Mouse (Mus musculus) left cerebral cortex, adult 8-10 months (tissue): Measurements from ENCODE around the gene Crygs. TPM values are rescaled to one million over a fixed set of nuclear protein-coding genes. Genes with fewer than 3 reads are reported as not detected.

Source experiments
- DNase-seq, 2 experiments: peaks; one replicate each; pipeline ENCODE4 v3.0.0; 2022; ENCODE audit warnings: low spot score in 2 of 2
- total RNA-seq, 4 experiments: library from RNA; stranded (reverse); gene quantifications; 2 replicates each; pipeline ENCODE4 v1.2.4; 2022

Crygs gene
- not detected for total RNA-seq

DNA sequence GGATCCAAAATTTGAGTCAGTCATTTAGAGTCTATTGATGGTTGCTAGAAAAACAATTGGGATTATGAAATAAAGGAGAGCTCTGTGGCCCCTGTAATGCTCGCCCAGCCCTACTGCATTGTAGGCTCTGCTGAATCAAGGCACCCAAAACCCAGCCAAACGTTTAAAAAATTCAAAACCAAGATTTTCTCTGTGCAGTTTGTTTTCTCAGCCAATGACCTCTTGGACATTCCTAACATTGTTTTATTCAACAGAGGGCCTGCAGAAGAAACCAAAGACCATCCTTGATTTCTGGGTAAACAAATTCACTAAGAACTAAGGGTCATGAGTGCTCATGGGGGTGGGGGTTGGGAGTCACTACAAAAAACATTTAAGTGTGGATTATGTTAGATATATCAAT is at the start of gene Crygs:
Crygs (minus strand) TSS at position 101 of the 400 bp plus-strand sequence.
- DNase-seq, result no peak

DNA sequence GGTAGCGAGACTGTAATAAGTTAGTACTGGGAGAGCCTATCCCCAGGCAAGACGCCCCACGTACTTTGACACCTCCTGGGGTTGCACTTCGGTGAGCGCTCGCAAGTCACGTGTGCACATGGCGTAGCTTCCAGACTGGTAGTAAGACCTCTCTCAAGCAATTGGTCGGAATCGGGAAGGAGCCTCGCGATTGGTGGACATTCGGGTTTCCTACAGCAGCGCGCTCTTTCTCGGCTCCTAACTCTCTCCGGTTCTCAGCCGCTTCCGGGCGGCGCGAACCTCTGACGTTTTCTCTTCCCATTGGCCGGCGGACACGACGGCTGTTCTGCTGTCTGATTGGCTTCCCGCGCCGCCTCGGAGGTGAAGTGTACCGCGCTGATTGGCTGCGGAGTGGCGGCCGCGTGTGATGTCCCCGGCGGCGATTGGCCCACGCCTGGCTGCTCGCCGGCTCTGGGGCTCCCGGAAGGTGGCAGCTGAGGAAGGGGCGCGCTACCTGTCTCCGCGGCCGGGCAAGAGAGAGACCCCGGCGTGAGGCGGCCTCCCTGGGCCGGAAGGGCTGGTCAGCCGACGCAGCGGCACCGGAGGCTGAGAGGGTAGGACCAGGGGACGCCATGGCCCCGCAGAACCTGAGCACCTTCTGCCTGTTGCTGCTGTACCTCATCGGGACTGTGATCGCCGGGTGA is 46.2 kb upstream of the Crygs start, which contains the start of the genes Tbccd1 and Dnajb11:
Tbccd1 (minus strand) TSS at position 239 of the 683 bp plus-strand sequence.
Dnajb11 (plus strand) TSS at position 415 of the 683 bp plus-strand sequence.
- peak; percentile 96 to 99 for DNase-seq

DNA sequence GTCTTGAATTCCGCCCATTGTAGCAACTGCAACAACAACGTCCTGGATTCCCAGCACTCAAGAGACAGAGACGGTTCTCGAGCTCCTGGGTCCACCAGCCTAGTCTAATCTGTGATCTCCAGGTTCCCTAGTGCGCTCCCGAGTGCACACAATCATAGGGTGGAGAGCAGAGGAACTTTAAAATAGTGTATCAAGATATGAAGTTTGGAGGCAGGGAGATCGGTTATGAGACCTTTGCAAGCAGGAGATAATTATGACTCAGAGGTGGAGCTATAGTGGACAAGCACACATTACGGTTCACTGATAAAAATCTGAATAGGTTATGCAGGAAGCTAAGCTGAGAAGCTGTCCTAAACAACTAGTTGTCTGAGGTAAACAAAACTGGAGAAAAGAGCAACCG is 45.4 kb upstream of the Crygs start:
- DNase-seq, result no peak

DNA sequence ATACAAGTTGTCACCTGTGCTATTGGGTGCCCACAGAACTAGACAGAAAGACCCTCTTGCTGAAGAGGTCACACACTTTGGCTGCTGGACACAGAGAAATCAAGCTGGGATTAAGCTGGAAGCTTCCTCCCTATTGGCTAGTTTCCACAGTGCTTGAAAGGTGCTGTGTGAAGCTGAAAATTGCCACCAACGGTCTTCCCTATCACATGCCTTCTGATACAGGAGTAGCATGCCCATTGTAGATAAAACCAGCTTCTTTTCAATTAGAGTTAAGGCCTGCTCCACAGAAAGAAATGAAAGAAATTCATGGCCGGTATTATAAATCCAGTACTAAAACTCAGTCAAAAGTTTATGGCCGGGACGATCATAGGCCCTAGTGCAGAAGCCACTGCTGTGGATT is 41.3 kb upstream of the Crygs start:
- no peak for DNase-seq

DNA sequence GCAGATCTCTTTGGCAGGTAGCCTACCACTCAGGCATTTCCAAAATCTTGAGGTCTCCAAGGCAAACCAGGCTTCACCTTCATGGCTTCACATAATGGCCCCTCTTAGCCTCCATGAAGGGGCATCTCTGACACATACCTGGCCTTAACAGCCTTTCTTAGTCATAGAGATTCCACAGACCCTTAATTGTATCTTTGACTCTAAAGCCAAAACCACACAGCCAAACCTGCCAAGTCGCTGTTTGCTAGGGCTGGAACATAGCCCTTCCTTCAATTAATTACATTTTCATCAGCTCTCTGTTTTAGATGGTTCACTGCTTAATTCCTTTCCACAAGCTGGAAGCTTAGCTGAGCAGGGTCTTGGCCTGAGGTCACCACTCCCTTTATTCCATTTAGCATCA is 37.0 kb upstream of the Crygs start:
- DNase-seq, result no peak

DNA sequence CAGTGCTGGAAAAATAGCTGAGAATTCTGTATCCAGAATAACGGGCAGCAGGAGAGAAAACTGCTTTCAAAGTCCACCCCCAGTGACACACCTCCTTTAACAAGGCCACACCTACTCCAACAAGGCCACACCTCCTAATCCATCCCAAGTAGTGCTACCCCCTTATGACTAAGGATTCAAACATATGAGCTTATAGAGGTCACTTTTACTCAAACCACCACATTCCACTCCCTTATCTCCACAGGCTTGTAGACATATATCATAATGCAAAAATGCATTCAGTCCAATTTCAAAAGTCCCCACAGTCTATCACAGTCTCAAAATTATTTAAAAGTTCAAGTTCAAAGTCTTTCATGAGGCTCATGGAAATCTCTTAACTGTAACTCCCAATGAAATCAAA is 36.3 kb upstream of the Crygs start:
- DNase-seq, result no peak

DNA sequence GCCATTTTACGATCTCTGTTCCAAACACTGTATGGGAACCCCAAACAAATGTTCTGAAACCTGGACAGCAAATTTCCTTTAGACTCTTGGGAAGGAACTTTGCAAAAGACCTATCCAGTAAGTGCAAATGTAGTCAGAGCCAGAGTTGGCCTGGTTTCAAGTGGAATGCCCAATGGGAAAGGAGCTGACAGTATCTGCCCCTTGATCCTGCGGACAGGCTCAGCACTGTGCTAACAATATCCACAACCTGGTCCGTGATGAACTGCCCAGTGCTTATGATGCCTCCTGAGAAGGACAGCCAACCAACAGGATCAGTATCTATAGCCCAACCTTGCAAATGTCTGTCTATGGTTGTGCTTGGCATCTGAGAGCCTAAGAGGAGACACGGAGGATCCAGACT is 34.1 kb upstream of the Crygs start:
- no peak for DNase-seq

DNA sequence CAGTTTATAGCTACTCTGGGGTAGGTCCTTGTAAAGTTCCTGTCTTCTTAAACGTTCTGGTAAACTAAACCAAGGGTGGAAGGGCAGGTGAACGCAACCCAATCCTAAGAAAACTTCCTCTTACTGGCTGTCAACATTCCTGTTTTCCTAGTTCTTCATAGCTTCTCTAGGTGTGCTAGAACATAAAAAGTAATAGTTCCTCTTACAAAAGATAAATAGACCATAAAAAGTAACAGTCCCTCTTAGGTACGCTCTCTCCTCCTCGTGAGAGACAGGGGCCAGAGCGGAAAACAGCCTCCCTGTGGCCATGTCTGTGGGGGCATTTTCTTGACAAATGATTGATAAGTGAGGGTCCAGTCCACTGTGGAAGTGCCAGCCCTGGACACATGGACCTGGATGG is 33.5 kb upstream of the Crygs start:
- no peak for DNase-seq

DNA sequence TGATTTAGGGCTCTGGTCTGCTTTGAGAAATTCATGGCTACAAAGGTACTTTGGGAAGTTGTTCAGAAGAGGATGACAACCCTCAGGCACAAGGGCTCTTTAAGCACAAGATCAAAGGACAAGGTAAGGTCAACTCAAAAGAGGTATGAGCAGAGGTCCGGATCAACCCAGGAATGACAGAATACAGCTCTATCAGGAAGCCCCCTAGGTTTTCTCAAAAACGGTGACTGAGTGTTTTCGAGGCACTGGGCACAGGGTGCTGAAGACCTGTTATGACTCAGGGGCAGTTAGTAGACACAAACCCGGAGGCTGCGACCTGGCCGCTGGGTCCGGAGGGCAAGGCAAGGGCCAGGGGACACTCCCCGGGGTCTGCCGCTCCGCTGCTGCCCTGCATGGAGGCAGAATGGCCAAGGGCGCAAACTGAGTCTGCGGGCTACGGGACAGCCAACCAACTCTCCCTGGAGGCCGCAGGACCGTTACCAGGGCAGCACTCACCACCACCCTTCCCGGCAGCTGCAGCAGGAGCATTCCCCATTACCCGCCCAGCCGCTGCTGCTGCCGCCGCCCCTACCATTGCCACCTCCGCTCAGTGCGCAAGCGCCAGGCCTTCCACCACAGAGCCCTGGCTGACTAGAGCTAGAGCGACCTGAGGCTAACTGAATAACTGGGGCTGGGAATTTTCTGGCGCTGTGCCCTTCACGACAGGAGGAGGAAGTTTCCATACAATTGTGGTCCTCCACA is 32.9 kb upstream of the Crygs start:
- peak; percentile 62 to 72 for DNase-seq

DNA sequence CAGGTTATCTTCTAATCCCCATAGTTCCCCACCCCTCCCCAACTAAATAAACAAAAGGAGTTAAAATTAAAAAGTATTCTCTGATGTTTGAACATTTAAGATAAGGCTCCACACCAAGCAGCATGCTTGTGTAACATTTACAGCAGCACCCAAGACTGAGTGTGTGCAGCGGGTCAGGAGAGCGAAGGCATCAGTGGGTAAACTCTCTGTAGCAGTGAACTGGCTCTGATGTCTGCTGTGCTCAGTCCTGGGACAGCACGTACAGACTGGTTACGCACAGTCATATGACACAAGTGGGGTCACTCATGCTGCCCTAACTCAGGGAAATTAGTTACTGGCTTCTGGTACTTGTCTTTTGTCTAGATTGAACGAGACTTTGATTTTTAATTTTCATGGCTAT is 31.5 kb upstream of the Crygs start:
- no peak for DNase-seq

DNA sequence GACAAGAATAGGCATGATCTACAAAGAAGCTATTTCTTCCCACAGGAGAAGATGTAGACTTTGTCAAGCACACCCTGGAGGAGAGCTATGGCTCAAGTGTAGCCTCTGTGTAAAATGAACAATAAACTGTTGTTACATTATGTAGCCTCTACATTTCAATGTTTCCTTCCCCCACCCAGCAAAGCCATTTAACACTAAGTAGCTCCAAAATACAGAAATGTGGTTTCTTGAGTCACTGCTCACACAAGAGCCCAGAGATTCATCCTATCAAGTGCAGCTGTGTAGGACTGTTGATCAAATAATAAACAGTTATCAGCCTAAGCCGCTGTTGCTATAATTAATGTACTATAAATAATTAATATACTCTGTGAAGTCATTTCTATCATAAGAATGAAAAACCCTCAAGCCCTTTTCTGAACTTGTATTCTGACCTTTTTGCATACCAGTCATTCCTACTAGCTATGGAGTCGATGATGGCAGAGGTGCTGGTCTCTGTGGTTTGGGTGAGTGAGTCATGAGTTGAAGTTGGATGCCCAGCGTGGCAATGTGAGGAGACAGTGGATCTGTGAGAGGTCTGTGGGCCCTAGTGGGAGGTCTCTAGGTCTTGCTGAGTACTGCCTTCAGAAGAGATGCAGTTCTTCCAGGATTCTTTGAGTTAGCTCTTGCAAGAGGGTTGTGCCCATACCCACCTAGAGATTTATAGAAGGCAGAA is 27.9 kb upstream of the Crygs start:
- no peak for DNase-seq

DNA sequence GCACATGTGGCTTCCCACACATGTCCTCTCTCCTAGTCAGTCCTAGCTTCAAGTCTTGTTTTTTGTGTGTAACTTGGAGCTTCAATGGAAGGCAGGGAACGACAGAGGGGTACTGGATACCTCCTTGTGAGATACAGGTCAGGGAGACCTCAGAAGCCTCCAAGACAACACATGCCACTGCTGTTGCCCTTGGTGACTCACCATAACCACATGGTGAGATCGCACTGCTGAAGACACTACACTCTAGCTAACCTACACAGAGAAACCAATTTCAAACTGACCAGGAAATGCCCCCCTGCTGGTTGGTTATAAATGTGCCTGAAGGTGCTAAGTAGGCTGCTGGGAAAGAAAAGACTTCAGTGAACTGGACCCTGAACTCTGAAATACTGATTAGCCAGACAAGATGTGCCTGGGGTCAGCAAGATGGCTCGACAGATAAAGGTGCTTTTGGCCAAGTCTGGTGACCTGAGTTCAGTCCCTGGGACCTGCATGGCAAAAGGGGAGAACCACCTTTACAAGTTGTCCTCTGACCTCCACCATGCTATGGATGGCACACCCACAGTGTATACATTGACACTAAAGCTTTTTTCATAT is 21.7 kb upstream of the Crygs start:
- DNase-seq, result no peak

DNA sequence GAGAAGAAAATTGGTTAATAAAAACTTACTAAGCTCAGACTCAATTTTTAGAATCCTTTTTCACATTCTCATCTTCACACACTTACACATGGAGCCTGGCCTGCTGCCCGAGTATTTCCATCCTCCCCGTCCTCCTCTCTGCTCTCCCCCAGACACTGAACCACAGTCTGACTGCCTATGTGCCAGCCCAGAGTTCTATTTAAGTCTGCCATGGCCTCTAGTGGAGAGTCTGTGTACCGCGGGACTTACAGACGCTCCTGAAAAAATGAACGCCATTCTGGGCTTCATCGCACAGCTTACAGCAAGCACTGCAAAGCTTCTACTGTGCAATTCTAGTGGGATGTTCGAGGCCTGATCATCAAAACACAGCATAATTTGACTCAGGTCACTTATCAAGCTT is 9.4 kb upstream of the Crygs start:
- peak in 1 of 2 experiments; percentile 58 for DNase-seq

DNA sequence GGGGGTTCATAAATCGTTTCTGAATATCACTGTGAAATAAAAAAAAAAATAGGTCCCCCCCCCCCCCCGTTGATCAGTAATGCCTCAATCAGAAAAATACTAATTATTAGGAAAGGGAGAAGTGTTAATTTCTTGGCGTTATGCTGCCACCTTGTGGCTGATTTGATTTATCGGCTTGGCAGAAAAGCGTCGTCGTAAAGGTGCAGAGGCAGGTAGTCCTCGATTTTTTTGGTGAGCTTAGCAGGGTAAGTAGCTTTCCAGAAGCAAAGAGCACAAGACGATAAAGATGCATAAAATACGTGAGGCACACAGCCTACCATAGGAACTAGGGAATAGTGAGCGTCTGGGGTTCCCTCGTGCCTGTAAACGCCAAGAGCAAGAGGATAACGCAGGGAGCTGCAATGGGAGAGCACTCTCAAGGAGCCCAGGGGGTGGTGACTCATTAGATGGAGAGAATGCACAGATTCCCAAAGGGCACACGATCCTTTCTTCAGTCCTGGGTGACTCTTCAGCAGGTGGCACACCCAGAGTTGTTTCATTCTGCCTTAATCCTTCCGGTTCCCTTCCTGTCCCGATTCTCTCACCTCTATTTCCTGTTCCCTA is 3.8 kb downstream of the Crygs start:
- DNase-seq, result peak in 1 of 2 experiments; percentile 49

DNA sequence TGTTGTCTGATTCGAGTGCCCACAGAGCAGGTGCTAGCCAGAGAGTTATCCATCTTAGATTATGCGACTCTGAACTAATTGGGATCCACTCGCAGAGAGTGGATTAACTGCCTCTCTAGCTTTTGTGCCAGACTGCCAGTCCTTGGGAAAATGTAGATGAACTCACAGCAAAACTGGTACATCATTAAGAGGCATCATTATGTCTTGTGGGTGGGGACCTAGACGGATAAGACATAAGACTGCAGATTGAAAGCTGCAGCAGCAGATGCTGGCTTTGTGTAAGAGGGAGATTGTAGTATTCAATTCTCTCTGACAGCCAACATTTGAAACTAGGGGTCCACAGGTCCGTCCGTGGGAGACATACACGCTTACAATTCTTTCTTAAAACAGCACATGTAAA is 8.6 kb downstream of the Crygs start:
- DNase-seq, result no peak

DNA sequence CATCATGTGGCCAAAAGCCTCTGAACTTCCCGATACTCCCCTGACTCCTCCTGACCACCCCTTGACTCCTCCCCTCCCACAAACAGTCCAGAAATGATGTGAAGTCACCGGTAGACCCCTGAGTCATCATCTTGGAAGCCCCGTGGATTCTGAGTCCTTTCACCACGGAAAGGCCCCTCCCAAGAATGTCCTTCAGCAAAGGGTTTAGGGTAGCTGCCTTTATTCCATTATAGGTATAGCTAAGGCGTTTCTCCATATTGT is 10.6 kb downstream of the Crygs start:
- no peak for DNase-seq

DNA sequence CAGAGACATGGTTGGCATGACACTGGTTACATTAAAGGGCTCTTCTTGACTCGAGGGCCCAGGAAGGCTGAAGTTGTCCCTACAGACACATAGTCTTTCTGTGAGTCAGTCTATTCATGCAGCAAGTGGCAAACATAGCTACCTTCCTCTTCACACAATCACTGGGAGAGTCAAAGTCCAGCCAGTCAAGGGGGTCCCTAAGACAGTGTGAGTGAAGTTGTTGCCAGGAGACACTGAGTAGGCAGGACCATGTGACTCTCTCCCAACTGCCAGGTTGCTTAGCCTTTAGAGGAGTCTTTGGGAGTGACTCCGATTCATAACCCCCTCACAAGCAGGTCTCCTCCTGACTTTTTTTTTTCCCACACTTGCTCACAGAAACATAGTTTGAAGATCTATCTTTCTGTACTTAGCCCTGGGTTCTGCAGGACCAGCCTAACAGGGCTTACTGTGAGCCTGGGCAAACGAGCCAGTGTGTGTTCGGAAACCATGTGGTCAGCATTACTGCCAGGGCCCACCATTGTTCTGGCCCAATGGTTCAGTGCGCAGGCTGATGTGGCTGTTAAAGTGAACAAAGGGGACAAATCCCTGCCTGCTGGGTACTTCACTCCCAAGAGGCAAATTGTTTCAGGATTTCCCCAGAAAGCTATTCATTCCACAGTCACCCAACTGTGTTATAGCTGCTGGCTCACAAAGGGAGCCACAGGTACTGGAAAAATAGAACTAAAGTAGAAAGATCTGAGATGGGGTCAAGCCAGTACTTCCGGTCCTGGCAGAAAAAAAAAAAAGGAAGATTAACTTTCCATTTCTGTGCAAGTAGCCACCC is 11.1 kb downstream of the Crygs start:
- DNase-seq, result no peak

DNA sequence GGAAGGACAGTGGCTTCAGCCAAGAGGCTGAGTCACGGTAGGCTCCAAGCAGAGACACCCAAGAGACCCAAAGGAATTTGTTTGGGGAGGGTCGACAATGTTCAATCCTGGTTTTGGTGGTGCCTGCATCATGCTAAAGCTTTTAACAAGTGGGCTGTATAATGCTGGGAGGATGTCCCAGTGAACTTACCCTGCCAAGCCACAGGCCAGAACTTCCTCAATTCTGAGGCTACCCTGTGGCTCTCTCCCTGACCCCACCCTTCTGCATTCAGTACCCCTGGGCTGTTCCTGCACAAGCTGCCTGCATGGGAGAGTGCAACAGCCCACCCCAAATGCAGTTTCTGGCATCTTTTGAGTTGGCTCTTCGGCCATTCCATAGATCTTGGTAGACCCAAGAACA is 12.9 kb downstream of the Crygs start:
- no peak for DNase-seq

DNA sequence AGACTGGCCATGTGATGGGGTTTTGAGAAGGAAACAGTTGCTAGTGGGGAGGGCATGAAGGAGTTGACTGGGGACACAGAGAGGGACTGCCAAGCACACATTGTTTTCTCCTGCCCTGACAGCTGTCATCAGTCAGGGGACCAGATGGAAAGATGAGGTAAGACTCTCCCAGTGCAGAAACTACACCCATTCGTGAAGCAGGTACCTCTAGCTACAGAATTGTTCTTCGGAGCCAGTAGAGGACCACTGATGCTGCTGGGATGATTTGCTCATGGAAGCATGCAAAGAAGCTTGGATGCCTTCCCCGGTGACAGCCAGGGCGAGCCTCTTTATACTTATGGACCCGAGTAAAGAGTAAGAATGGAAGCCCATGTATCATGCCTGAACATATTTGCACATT is 13.9 kb downstream of the Crygs start:
- no peak for DNase-seq

DNA sequence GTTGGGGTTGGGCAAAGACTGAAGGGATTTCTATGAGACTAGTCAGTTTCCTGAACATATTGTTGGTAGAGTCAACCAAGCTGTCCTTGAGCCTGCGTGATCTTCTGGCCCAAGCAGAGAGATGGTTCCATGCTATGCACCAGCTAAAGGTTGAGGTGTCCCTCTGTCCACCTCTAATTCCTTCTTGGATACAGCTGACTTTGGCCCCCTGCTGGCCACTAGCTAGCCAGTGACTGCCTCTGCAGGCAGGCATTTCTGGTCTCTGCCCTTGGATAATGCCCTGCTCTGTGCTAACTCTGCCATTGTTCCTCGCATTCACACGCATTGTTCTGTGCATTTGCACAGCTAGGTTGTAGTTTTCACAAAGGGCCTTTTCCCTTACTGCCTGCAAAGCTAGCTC is 15.9 kb downstream of the Crygs start:
- no peak for DNase-seq

DNA sequence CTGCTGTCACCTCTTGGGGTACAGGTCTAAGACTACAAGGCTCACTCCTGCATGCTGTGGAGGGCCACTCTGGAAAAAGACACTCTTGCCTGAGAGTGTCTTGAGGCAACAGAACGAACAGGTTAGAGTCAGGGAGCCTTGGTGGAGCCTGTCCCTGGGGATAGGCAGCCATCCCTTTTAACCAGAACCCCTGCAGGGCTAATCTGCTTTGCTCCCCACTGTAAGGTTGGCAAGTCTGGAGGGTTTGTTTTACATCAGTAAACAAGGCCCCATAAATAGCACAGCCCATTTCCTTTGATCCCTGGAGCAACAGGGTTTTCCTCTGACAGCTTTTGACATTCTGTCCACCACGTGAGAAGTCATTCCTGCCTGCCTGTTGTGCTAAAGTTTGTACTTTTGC is 20.1 kb downstream of the Crygs start:
- no peak for DNase-seq
